Mouse (Mus musculus) liver, postnatal 0 days (tissue): ENCODE results near the gene Psd.
A peak's percentile ranks its signal among the peaks of the same experiment; 100 is the strongest.

Source experiments
- CTCF ChIP-seq: sonication (generic); IDR thresholded peaks from 2 replicates; pipeline ENCODE4 v1.5.1; 2016; ENCODE audit warnings: antibody characterized with exemption, low read depth
- EP300 ChIP-seq: IDR thresholded peaks from 2 replicates; pipeline ENCODE4 v1.6.1; 2016; ENCODE audit warnings: antibody characterized with exemption, low read depth, mild to moderate bottlenecking

DNA sequence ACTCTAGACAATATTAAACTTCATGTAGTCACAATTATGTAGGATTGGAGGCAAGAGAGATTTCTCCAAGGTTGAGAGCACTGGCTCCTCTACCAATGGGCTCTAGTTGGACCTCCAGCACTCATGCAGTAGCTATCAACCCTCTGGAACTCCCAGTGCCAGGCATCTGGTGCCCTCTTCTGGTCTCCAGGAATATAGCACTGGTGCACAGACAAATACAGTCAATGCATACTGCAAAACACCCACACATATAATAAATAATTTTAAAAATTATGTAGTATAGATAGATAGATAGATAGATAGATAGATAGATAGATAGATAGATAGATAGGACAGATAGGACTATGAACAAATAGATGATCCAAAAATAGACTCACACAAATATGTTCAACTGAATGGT lies 51.6 kb downstream of the Psd start:
- TF ChIP-seq CTCF (peak; percentile 65), EP300 (no peak)
